Mouse (Mus musculus): ENCODE data around the gene Wdr74. TPM values are rescaled to one million over a fixed set of nuclear protein-coding genes. Genes with fewer than 3 reads are reported as not detected.
"Not testable (repeated sequence)": the region's sequence is repeated elsewhere in the genome, so short reads cannot be mapped to it uniquely, and the experiment has no call there.

Gene Wdr74
- total and polyA plus RNA-seq, 3 experiments = 15.7 to 19.2 (median 18.7) TPM

- intact Hi-C loops (cut with DNase I) = loop anchor here (10.0 kb wide), 1 partner anchor 386 kb away; no protein-coding TSS in a partner anchor
- not testable (repeated sequence) for H3K4me1 ChIP-seq (ENCODE audit: control insufficient read depth, insufficient read depth, low read length); H3K36me3 ChIP-seq (ENCODE audit: control insufficient read depth, insufficient read depth, low read length); H3K9ac ChIP-seq (ENCODE audit: low read depth, low read length); H3K79me2 ChIP-seq (replicated peaks; ENCODE audit: control insufficient read depth, insufficient read depth, low read length); H3K27ac ChIP-seq; H3K4me3 ChIP-seq; H3K27me3 ChIP-seq (ENCODE audit: control insufficient read depth, insufficient read depth, low read length); DNase-seq
- peak; percentile 23; the same call in 1 of the 2 replicates for TF ChIP-seq CTCF (IDR thresholded peaks at IDR 0.05)
Measured at GRCm38 (mm10) chr19:8719037-8719436, 16.6 kb upstream of the Wdr74 start.

GRCm38 (mm10) chr19:8721378-8721777 is 14.2 kb upstream of the Wdr74 start:
- H3K9ac ChIP-seq (ENCODE audit: low read depth, low read length) = no peak overlapping the region
- H3K27me3 ChIP-seq (ENCODE audit: control insufficient read depth, insufficient read depth, low read length) = no peaks in the 10 kb centered on the region
- WGBS = 63% methylated on average over 1 of the region's 1 CpGs
- no peak overlapping the region for H3K27ac ChIP-seq
- peaks cover 2% of the 10 kb centered on the region for H3K4me1 ChIP-seq (ENCODE audit: control insufficient read depth, insufficient read depth, low read length)
- peaks cover 28% of the 10 kb centered on the region for H3K36me3 ChIP-seq (ENCODE audit: control insufficient read depth, insufficient read depth, low read length)
- H3K79me2 ChIP-seq (replicated peaks; ENCODE audit: control insufficient read depth, insufficient read depth, low read length) = no peaks in the 10 kb centered on the region; the same call in 1 of the 2 replicates
- no peak for TF ChIP-seq EP300 (IDR thresholded peaks at IDR 0.05; ENCODE audit: insufficient read depth, low read depth, low read length)
- TF ChIP-seq POLR2A (IDR thresholded peaks at IDR 0.05; ENCODE audit: insufficient read depth, low read depth, low read length) = no peak
- TF ChIP-seq CTCF (IDR thresholded peaks at IDR 0.05) = no peak
- intact Hi-C loops (cut with DNase I) = loop anchor here (5.0 kb wide), 2 partner anchors 81 to 96 kb away; partner anchors contain the start of genes Ttc9c and Zbtb3
- no peak for DNase-seq
- H3K4me3 ChIP-seq = no peak overlapping the region

GRCm38 (mm10) chr19:8722021-8722420 is 13.6 kb upstream of the Wdr74 start:
- no peak for DNase-seq
- H3K36me3 ChIP-seq (ENCODE audit: control insufficient read depth, insufficient read depth, low read length) = peaks cover 31% of the 10 kb centered on the region
- WGBS = 61% methylated on average over 4 of the region's 4 CpGs
- H3K9ac ChIP-seq (ENCODE audit: low read depth, low read length) = no peak overlapping the region
- TF ChIP-seq CTCF (IDR thresholded peaks at IDR 0.05) = no peak
- TF ChIP-seq EP300 (IDR thresholded peaks at IDR 0.05; ENCODE audit: insufficient read depth, low read depth, low read length) = no peak
- no peak for TF ChIP-seq POLR2A (IDR thresholded peaks at IDR 0.05; ENCODE audit: insufficient read depth, low read depth, low read length)
- H3K27me3 ChIP-seq (ENCODE audit: control insufficient read depth, insufficient read depth, low read length) = no peaks in the 10 kb centered on the region
- H3K4me1 ChIP-seq (ENCODE audit: control insufficient read depth, insufficient read depth, low read length) = peaks cover 2% of the 10 kb centered on the region
- no peak overlapping the region; the same call in 1 of the 2 replicates for H3K27ac ChIP-seq
- intact Hi-C loops (cut with DNase I) = loop anchor here (5.0 kb wide), 2 partner anchors 80 to 95 kb away; partner anchors contain the start of genes Ttc9c and Zbtb3
- H3K79me2 ChIP-seq (replicated peaks; ENCODE audit: control insufficient read depth, insufficient read depth, low read length) = no peaks in the 10 kb centered on the region; the same call in 1 of the 2 replicates
- no peak overlapping the region for H3K4me3 ChIP-seq

- H3K79me2 ChIP-seq (replicated peaks; ENCODE audit: control insufficient read depth, insufficient read depth, low read length) = no peaks in the 10 kb centered on the region; the same call in 1 of the 2 replicates
- TF ChIP-seq EP300 (IDR thresholded peaks at IDR 0.05; ENCODE audit: insufficient read depth, low read depth, low read length) (no peak), POLR2A (IDR thresholded peaks at IDR 0.05; ENCODE audit: insufficient read depth, low read depth, low read length) (no peak), CTCF (IDR thresholded peaks at IDR 0.05) (no peak)
- DNase-seq = no peak
- H3K27me3 ChIP-seq (ENCODE audit: control insufficient read depth, insufficient read depth, low read length) = no peaks in the 10 kb centered on the region
- H3K9ac ChIP-seq (ENCODE audit: low read depth, low read length) = peak overlapping the region; percentile 91
- WGBS = under 1% methylated on average over 5 of the region's 5 CpGs
- peaks cover 31% of the 10 kb centered on the region for H3K36me3 ChIP-seq (ENCODE audit: control insufficient read depth, insufficient read depth, low read length)
- intact Hi-C loops (cut with DNase I) = loop anchor here (5.0 kb wide), 2 partner anchors 80 to 95 kb away; partner anchors contain the start of genes Ttc9c and Zbtb3
- H3K27ac ChIP-seq = peak overlapping the region; percentile 95
- peak overlapping the region; percentile 80 for H3K4me3 ChIP-seq
- H3K4me1 ChIP-seq (ENCODE audit: control insufficient read depth, insufficient read depth, low read length) = peaks cover 2% of the 10 kb centered on the region
Measured at GRCm38 (mm10) chr19:8722559-8722906, 13.1 kb upstream of the Wdr74 start.

- no peak for TF ChIP-seq CTCF (IDR thresholded peaks at IDR 0.05)
- TF ChIP-seq EP300 (IDR thresholded peaks at IDR 0.05; ENCODE audit: insufficient read depth, low read depth, low read length) = peak; percentile 70; the same call in 1 of the 2 replicates
- peak; percentile 96 for TF ChIP-seq POLR2A (IDR thresholded peaks at IDR 0.05; ENCODE audit: insufficient read depth, low read depth, low read length)
- H3K27ac ChIP-seq = peak within 1 kb of the TSS; percentile 95
- intact Hi-C loops (cut with DNase I) = loop anchor here (1.0 to 5.0 kb wide), 3 partner anchors 10 to 94 kb away; partner anchors contain the start of genes Ttc9c and Zbtb3
- H3K79me2 ChIP-seq (replicated peaks; ENCODE audit: control insufficient read depth, insufficient read depth, low read length) = no peaks in the 10 kb centered on the region; the same call in 1 of the 2 replicates
- peak within 1 kb of the TSS; percentile 91 for H3K9ac ChIP-seq (ENCODE audit: low read depth, low read length)
- H3K4me1 ChIP-seq (ENCODE audit: control insufficient read depth, insufficient read depth, low read length) = peaks cover 2% of the 10 kb centered on the region
- no peaks in the 10 kb centered on the region for H3K27me3 ChIP-seq (ENCODE audit: control insufficient read depth, insufficient read depth, low read length)
- H3K4me3 ChIP-seq = peak within 1 kb of the TSS; percentile 80
- H3K36me3 ChIP-seq (ENCODE audit: control insufficient read depth, insufficient read depth, low read length) = peaks cover 31% of the 10 kb centered on the region
- DNase-seq = peak; percentile 95 to 98
- under 1% methylated on average over 50 of the region's 50 CpGs for WGBS
Measured at GRCm38 (mm10) chr19:8722907-8723573, 12.6 kb upstream of the Wdr74 start, which contains the start of gene Slc3a2. Slc3a2 (minus strand) TSS chr19:8723369.
